Mouse (Mus musculus): Measurements from ENCODE around the gene Plxna1. TPM values are rescaled to one million over a fixed set of nuclear protein-coding genes. Genes with fewer than 3 reads are reported as not detected.

Plxna1 gene
- polyA plus RNA-seq, 1 experiment = 36.0 TPM

GRCm38 (mm10) chr6:89333964-89334702 lies 28.3 kb downstream of the Plxna1 start:
- no peak for DNase-seq (ENCODE audit: low spot score)

DNA sequence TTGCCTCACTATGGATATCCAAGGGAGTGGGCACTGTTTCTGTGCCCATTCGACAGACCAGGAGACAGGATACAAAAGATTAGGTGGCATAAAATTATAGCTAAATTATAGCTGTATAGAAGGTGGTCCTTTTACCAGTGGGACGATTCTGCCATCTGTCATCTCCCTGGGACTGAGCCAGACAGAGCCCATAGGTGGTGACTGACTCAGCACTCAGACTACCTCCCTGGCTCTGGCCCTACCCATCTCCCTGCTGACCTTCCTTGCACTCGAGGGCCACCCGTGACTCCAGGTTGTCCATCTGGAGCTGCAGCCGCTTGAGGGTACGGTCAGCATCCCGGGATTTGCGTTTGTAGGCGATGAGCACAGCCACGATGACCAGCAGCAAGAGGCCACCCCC lies 31.5 kb downstream of the Plxna1 start:
- no peak for DNase-seq (ENCODE audit: low spot score)

DNA sequence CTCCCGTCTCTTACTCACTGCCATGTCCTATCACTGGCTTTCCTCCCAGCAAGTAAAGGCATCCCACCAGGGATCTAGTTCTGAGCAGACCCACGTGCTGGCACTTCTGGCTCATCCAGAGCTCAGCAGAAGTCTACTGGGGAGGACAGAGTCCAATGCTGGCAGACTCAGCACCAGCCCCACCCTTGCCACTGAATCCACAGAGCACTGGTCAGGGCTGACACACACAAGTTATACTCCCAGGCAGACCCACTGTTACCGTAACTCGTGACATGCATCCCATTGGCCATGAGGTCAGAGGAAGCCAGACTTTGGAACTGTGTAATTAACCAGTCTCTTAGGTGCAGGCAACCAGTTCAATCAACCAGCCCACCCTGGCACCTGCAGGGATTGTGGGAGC lies 33.8 kb downstream of the Plxna1 start:
- DNase-seq (ENCODE audit: low spot score) = no peak

GRCm38 (mm10) chr6:89327746-89328491 lies 34.5 kb downstream of the Plxna1 start:
- no peak for DNase-seq (ENCODE audit: low spot score)

DNA sequence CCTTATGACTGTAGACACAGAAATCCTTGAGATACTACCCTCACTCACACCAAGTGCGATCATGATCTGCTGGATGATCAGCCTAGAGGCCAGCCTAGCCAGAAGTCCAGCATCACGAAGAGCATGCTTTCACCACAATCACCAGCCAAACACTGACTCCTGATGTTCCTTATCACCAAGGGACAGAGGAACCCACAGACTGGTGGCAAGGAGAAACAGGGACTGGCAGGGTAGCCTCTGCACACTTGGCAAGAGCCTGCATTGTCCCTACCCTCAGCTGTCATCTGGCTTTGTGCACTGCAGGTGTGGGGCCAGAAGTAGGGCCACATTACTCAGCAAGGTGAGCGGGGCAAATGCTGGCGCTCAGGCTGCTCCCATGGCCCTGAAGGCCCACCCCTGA lies 37.6 kb downstream of the Plxna1 start:
- no peak for DNase-seq (ENCODE audit: low spot score)

- DNase-seq (ENCODE audit: low spot score) = no peak
Observed at GRCm38 (mm10) chr6:89315263-89315662, 47.2 kb downstream of the Plxna1 start.

DNA sequence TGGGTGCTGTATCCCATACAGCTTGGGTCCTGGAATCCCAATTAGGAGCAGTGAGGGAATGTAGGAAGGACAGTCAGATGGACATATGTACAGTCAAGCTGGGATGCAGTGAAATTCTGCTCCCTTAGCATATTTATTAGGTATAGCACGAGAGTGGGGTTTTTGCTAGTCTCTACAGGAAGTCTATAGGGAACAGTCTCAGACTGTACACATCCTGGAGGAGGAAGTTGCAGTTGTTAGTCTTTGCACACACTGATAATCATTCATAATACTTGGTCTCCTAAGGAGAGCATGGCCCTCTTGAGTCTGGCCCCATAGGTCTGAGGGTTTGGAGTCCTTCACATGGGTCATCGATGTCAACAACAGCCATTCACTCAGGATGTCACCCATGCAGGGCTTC lies 50.9 kb downstream of the Plxna1 start:
- no peak for DNase-seq (ENCODE audit: low spot score)

DNA sequence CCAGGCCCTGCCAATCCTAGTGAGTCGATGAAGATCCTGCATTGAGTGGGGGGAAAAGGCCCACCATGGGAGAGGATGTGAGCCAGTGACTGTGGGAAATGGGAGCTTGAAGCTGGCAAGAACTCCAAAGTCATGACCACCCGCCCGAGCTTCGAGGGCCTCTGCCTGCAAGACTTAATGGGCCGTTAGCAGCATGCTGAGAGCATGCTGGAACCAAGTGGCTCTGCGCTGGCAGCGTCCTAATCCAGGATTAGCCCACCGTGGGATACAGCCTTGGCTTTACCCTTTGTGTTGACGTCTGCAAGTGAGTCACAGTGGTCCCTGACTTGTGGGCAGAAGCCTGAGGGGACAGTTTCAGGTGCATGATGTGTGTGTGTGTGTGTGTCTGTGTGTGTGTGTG lies 52.2 kb downstream of the Plxna1 start:
- DNase-seq (ENCODE audit: low spot score) = no peak

DNA sequence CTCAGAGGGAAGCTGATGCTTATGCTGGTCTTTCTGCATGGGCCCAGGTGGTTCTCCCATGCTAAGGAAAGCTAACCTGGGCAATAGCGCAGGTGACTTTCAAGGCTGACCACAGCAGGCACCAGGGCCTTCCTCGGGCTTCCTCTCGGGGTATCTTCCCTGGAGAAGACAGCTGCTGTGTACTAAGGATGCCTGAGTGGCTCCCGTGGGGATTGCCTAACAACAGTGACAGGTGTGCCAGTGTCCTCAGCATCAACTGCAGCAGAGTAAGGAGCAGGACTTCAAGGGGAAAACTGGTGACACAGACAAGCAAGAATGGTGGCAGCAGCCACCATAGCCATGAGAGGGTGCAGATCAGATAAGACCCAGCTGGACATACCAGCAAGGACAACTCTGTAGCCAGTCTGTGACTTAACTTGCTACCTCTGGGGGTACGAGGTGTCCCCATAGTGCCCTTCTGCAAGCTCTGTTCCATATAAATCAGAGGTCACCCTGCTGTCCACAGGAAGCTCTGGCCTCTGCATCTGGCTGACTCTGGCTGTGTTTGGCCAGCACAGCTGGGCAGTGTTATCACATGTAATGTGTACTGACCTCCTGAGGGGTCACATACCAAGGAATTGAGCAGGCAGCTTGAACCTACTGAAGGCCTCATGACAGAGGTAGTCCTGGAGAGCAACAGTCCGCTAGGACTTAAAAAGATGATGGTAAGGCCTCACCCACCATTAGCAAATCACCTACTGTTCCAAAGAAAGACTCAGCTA lies 54.0 kb downstream of the Plxna1 start:
- DNase-seq (ENCODE audit: low spot score) = no peak

- no peak for DNase-seq (ENCODE audit: low spot score)
Observed at GRCm38 (mm10) chr6:89304375-89305058, 57.9 kb downstream of the Plxna1 start.

DNA sequence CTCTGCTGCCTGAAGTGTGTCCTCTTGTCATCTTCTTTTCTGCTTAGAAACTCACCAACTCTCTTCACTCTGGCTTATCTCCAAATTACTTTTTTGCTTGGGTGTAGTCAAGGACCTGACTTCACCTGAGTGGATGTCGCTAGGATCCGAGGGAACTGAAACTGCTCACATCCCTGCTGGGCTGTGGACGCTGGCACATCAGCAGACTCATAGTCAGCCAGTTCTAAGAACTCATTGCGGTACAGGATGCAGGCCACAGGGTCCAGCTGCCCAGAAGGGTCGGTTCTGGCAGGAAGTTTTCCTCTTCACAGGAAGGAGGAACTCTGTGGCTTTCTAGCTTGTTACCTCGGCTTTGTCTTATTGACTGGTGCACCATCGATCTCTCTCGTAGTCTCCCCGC lies 62.6 kb downstream of the Plxna1 start:
- DNase-seq (ENCODE audit: low spot score) = no peak

- DNase-seq (ENCODE audit: low spot score) = no peak
Observed at GRCm38 (mm10) chr6:89296909-89297695, 65.3 kb downstream of the Plxna1 start.

GRCm38 (mm10) chr6:89296001-89296709 lies 66.3 kb downstream of the Plxna1 start:
- no peak for DNase-seq (ENCODE audit: low spot score)

GRCm38 (mm10) chr6:89294621-89295020 lies 67.8 kb downstream of the Plxna1 start:
- DNase-seq (ENCODE audit: low spot score) = no peak

DNA sequence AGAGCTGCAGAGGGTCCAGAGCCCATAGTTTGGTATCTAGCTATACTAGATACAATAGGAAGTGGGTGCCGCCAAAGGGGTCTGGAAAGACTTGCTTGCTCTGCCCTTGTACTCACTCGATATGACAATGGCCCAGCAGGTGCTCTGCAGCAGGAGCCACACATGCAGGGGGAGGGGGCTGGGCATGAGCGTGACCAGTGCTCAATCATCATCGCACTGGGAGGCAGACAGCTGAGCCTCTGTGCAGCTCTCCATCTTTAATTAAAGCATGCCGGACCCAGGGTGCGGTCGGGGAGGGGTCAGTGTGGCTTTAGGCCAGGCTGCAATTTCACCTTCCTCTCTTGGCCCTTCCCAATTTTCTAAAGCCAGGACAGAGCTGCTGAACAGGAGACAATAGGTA lies 70.9 kb downstream of the Plxna1 start:
- no peak for DNase-seq (ENCODE audit: low spot score)

DNA sequence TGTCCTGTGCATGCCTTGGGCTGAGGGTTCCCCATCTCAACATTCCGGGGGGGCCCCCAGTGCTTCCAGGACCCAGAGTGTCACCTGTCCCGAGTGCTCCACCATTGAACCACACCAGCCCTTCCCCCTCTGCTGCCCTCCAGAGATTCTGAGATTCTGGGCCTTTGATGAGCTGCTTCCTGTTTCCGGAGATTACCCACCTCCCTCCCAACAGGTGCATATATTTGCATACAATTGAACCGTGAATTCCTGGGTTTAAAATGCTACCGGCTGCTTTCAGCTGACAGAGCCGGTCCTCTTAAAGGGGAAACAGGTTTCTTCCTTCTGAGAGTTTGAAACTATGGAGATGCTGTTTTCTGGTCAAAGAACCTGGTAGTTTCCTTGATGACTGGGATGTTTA lies 74.3 kb downstream of the Plxna1 start:
- DNase-seq (ENCODE audit: low spot score) = no peak

DNA sequence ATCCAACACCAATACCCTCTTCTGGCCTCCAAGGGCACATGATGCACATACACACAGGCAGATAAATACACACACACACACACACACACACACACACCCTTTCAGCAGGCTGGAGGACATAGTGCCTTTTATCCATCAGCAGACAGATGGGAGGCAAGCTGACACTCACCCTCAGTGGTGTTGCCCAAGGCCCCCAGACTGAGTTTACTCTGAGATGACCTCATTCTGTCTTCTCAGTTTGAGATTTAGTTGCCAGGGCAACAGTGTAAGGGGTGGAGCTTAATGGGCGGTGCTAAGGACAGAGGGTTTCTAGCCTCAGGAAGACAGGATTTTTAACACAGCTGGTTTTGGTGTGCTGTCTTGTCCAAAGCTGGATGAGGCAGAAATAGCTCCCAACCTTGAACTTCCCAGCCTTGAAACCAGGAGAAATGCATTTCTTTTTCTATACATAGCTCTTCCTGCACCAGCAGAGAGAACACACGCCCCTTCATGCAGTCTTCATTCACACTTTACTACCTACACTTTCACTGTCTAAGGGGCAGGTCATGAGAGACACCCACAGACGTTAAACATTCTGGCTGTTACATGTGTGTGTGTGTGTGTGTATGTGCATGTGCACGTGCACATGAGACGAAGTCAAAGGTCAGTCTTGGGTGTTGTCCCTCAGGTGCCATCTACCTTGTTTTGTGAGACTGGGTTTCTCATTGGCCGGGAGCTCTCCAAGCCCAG lies 75.6 kb downstream of the Plxna1 start:
- no peak for DNase-seq (ENCODE audit: low spot score)

GRCm38 (mm10) chr6:89286286-89286655 lies 76.1 kb downstream of the Plxna1 start:
- no peak for DNase-seq (ENCODE audit: low spot score)

DNA sequence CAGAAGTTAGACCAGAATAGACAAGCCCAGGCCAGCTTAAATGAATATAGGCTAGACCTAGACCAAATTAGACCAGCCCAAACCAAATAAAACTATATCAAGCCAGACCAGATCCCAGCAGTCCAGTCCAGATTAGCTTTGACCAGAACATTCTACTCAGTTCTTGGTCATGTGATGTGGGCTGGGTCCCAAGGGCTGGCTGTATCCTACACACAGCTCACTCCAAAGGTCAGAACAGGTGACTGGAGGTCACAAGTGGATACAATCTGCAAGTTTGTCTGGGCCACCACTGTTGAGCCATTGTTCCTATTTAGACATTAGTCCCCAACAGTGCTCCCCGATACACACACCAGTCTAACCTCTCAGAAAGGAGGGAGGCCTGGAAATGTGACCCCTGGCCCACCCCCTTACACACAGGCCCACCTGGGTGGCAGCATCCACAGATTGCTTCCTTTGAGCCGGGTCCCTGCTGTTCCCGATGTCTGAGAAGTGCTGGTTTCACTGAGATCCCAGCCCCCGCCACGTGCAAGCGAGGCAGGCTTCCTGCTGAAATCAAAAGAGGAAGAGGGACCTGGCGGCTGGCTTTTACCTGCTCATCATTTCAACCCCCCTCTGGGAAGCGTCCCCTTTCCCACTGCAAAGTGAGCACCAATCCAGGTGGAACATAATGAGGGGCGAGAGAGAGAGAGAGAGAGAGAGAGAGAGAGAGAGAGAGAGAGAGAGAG lies 76.7 kb downstream of the Plxna1 start:
- DNase-seq (ENCODE audit: low spot score) = no peak
